Mouse (Mus musculus) mouse trophoblast stem cell (cell line): ENCODE measurements around the gene Ube2d3.

Experiments used
- in situ Hi-C, 2 experiments: fragments of 300-500 bp; cut with MseI, MboI; formaldehyde crosslinking; loops; 2 replicates in 1 of 2; 3 replicates in 1 of 2; pipeline ENCODE4 v1.15.1; 2025

The Ube2d3 gene

DNA sequence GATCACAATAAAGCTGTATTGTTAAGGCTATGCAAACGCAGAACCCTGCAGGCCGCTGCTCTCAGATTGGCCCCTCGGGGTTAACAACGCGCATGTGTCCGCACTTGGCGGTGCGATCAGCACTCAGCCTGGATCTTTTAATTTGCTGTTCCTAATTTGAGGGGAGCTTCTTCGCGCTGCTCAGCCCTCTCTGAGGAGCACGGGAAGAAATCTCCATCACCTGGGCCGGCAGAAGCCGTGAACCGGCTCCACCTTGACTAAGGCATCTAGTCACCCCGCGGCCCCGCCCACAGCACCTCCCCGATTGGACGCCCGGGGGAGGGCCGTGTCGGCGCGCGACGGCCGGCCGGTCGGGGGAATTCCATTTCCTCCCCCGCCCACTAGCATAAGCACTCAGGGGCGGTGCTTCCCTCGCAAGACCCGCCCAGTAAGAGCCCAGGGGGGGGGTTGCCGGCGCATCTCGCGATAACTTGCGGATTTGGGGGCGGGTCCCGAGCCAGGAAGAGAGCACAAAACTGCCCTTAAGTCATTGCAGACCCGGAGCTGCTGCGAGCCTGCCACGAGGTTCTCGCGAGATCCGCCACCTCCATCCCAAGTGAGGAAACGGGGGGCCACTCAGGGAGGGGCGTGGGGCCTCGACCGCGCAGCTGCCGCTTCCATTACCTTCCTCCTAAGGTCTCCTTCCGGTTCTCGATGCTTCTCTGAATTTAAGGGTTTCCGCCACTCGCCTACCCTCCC is at the start of gene Ube2d3:
TSS of gene Ube2d3 (plus strand) at position 392 of the 738 bp plus-strand sequence.
- in situ Hi-C loops: no loop called here

DNA sequence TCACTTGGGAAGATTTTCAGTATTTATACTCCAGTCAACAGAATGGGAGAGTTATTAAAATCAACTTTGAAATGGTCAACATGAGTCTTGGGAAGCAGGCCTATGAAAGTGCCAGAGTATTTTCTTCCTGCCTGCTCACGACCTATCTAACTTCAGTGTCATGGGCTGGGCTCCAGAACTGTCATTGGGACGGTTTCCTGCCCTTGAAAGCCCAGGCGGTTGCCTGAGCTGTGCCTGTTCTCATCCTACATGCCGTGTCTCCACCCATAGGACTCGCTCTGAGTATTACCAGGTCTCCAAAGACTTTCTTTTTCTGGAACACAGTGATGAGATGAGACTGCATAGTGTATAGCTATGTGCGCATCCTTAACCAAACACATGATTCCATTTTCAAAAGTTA is 44.8 kb upstream of the Ube2d3 start:
- in situ Hi-C loops: no loop called here

GRCm38 (mm10) chr3:135395085-135395484 is 42.9 kb upstream of the Ube2d3 start:
- in situ Hi-C loops: no loop called here

GRCm38 (mm10) chr3:135396081-135396480 is 41.9 kb upstream of the Ube2d3 start:
- in situ Hi-C loops: no loop called here

DNA sequence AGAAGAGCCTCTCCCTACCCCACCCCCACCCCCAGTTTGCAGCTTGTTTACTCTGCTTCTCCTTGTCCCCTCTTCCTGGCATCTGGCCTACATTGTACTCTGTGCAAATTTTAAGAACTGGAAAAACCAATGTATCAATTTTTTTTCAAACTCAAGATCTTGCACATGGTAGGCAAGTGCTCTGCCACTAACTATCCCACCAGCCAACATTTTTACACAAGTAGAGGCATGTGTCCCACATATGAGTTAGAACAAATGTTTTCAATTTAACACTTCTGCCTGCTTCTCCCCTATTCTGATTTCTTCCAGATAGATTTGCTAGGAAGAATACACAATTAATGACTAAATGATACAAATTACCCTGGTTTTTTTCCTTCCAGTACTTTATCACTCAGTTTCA is 40.8 kb upstream of the Ube2d3 start:
- in situ Hi-C loops: no loop called here

GRCm38 (mm10) chr3:135402201-135402658 is 35.7 kb upstream of the Ube2d3 start:
- in situ Hi-C loops: no loop called here

GRCm38 (mm10) chr3:135403211-135403610 is 34.7 kb upstream of the Ube2d3 start:
- in situ Hi-C loops: no loop called here

GRCm38 (mm10) chr3:135403856-135404255 is 34.1 kb upstream of the Ube2d3 start:
- in situ Hi-C loops: no loop called here

DNA sequence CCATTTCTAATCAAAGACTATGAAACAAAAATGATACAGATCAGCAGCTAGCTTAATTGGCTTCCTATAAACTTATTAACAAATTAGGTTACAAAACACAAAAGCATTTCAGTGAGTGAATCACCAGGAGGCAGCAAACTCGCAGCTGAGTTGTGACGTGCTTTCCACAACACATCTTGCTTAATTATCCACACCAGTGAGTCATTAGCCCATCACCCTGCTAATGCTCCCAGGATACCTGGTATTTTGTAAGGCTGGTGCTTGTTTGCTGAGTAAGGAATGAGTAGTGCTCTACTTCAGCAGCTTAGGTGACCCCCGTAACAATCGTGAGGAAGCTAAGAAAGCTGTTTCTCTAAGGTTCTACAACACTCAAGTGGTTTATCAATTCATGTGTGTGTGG is 33.4 kb upstream of the Ube2d3 start:
- in situ Hi-C loops: no loop called here

- in situ Hi-C loops: no loop called here
These were observed 30.6 kb upstream of the Ube2d3 start for GRCm38 (mm10) chr3:135407351-135407750.

DNA sequence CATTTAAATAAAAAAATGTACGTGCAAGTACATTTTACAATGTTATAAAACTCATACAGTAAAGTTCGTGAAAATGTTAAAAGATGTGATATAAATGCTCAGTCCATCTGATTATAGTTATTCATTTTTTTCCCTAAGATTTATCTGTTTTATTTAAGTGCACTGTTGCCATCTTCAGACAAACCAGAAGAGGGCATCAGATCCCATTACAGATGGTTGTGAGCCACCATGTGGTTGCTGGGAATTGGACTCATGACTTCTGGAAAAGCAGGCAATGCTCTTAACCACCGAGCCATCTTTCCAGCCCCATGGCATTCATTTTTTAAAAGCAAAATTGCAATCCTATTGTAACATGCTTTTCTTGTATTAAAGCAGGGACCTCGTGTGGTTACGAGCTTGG is 28.7 kb upstream of the Ube2d3 start:
- in situ Hi-C loops: no loop called here

DNA sequence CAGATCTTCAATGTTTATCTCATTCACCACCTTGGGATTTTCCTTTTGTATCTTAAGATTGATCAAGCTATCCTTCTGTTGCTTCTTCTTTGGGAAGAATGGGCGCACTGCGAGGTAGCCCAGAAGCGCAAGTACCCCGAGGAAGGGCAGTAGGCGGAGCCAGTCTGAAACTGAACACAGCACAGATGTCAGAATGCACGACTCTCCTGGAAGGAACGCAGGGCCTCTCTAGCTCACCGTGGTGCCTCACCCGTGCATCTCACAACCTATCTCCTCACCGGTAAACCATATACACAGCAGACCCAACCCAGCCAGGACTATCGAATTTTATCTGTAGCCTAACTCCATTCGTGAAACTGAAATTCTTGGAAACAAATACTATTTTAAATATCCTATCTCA is 26.9 kb upstream of the Ube2d3 start:
- in situ Hi-C loops: no loop called here

GRCm38 (mm10) chr3:135411824-135412223 is 26.1 kb upstream of the Ube2d3 start:
- in situ Hi-C loops: no loop called here

DNA sequence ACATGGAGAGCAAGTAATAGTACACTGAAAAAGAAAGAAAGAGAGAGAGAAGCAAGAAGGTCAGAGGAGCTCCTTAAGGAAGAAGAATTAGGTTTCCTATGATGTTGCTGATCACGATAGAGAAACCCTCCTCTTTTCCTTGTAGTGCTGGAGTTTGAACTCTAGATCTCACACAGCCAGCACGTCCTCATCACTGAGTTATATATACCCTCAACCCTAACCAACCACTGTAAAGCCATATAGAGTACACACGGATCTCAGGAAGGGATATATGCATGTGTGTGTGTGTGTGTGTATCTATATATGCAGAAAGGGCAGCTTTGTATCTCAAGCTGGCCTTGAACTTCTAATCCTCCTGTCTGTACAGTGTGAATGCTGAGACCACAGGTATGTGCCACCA is 20.7 kb upstream of the Ube2d3 start:
- in situ Hi-C loops: no loop called here

DNA sequence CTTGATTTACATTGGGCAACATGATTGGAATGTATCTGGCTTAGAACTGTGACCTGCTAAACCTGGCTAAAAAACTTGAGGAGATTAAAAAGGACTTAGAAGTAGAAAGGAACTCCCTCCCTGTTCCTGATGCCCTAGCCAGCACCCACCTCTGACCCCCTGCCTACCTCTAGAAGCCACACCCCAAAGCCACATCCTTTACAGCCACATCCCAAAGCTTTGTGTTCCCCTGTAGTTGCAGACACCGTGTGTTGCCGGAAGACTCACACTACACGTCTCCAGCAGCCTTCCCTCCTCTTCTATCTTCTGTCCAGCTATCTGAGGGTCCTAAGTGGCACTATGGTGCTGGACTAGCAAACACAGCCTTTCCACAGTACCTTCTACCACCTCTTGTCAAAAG is 20.1 kb upstream of the Ube2d3 start:
- in situ Hi-C loops: no loop called here

DNA sequence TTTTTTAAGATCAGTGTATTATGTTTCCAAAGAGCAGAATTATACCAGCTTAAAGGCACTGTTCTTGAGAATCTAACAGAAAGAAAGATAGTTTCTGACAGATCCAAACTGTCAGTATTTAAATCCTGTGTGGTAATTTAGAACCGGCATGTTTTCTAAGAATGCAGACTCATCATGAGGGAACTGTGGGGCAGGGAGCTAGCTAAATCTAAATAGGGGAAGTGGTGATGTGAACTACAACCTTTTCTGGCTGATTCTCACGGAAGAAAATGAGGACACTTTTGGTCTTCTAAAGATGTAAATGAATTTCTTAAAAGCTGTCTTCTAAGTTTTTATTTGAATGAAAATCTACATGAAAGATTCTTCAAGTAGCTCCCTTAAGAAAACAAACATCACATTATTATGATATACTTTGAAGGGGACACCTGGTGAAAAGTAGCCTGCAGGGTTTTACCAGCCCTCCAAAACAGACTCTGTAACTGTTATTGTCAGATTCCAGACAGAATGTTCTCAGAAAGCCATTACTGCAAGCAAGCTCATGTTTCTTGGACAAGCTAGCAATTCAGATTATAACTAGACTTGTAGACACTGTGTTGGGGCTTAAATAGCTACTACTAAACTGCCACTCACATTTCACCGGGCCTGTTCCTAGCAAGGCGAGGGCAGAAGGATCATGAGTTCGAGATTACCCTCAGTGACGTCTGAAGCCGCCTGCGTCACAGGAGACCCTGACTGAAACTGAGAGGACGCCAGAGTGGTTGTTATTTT is 17.2 kb upstream of the Ube2d3 start:
- in situ Hi-C loops: no loop called here

DNA sequence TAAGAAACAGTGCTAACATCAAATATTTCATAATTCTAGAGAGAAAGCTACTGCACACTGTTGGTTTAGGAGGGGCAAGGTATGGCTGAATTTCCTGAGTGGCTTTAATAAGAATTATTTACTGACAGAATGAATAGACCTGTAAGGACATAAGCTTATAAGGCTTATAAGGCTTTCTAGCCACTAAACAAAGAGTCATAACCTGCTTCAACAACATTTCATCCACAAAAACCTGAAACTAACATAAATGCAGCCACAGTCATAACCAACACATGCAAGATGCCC is 16.7 kb upstream of the Ube2d3 start:
- in situ Hi-C loops: no loop called here

DNA sequence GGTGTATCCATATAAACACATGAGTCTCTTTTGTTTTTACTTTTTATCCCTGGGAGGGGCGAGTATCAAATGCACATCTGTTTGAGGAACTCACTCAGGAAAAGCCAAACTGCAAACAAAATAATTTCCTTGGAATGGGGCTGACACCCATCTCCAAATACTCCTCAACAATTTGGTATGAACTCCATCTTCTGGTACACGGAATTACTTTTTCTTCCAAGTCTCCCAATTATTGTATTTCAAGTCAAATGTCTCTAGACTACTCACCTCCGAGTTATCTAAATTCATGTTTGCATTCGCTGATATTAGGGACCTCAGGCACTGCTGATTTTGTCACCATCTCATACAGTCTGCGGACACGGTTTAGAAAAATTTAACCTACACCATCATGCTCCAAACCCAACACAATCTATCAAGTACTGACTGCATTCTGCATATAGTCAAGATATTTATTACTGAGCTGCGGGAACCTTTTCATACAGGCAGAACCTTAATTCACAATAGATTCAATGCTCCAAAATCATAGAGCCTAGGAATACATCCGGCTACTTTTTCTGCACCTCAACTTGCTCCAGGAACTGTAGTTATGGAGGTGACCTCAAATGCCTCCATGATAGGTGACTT is 15.6 kb upstream of the Ube2d3 start:
- in situ Hi-C loops: no loop called here

- in situ Hi-C loops: no loop called here
These were observed 14.9 kb upstream of the Ube2d3 start for GRCm38 (mm10) chr3:135422856-135423607.

DNA sequence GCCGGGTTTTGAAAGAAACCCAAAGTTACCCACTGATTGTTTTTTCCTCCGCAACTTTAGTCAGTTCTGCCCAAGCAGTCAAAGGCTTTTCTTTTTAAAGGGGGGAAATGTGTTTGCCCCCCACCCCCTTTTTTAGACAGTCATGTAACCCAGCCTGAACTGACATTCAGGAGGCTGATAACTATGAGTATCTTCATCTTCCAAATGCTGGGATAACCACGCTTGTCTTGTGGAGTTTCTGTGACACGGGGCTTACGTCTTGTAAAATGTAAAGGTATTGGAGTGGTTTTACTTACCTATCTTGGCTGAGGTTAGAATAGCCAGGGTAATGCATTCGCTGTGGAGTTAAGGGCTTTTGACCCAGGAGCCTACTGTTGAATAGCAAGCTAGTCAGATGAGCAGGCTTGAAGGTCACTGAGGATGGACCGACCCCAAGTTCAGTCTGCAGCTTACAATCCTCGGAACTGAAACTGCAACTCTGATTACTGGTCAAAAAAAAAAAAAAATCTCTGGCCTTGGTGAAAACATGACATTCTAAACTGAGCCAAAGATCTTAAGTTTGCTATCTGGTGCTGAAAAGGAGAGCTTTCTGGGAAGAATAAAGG is 14.2 kb upstream of the Ube2d3 start, which contains the start of gene Cisd2:
TSS of gene Cisd2 (minus strand) at position 318 of the 605 bp plus-strand sequence.
- in situ Hi-C loops: no loop called here

DNA sequence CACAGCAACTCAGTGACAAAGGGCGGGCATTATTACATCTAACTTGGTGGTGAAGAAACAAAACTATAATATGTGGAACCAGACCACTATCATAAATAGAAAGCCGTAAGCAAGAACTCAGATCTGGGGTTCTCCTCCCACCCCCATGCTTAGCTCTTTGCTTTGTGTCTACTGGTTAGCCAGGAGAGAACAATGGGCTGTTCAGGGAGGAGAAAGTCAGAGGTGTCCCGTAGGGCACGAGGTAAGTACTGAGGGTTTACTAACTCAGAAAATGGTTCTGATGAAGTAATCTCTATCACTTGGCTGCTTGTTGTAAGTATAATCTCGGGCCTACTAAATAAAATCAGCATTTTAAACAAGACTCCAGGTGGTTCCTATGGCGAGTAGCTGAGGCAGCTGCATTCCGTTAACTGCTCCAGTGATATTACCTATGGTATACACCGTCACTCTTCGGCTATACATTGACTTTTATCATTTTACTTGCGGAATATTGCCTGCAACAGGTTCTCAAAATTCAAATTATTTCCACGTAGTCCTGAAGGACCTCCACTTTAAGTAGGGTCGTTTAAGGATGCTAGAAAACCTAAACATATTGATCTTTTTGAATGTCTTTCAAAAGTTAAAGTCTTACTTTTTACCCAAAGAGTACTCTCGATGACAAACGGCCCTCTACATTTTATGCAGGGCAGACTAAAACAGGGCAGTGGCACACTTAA is 890 bp upstream of the Ube2d3 start:
- in situ Hi-C loops: no loop called here
